Mouse (Mus musculus) CD4-positive, CD25-positive, alpha-beta regulatory T cell (primary cell): ENCODE measurements around the gene Slc3a2. TPM values are rescaled to one million over a fixed set of nuclear protein-coding genes. Genes with fewer than 3 reads are reported as not detected.

ENCODE experiments used
- polyA plus RNA-seq: library from polyadenylated mRNA; unstranded; fragments of 100-300 nt; shearing (Covaris generic); gene quantifications from one replicate; pipeline ENCODE4 v1.2.1, GENCODE M21; 2017

Gene Slc3a2
- 136 TPM for polyA plus RNA-seq

GRCm38 (mm10) chr19:8722907-8723573 is at the start of gene Slc3a2:
Gene Slc3a2 (minus strand): TSS chr19:8723369.

GRCm38 (mm10) chr19:8770567-8771270 is 47.5 kb upstream of the Slc3a2 start, which contains the start of gene Tmem223:
Gene Tmem223 (plus strand): TSS chr19:8770996.

GRCm38 (mm10) chr19:8756635-8757387 is 33.6 kb upstream of the Slc3a2 start, which contains the start of gene Nxf1:
Gene Nxf1 (plus strand): TSS chr19:8757073.

GRCm38 (mm10) chr19:8741243-8741869 is 18.2 kb upstream of the Slc3a2 start, which contains the start of gene Stx5a:
Gene Stx5a (plus strand): TSS chr19:8741413.

GRCm38 (mm10) chr19:8740603-8741002 is 17.4 kb upstream of the Slc3a2 start, which contains the start of gene 1700092M07Rik:
Gene 1700092M07Rik (plus strand): TSS chr19:8740718.

GRCm38 (mm10) chr19:8735389-8736159 is 12.4 kb upstream of the Slc3a2 start, which contains the start of gene Wdr74:
Gene Wdr74 (plus strand): TSS chr19:8735827.

GRCm38 (mm10) chr19:8663360-8663839 is 59.8 kb downstream of the Slc3a2 start, which contains the start of gene Chrm1:
Gene Chrm1 (plus strand): TSS chr19:8663789.

Other genes with a start within 250 kb of the Slc3a2 start
- gene Slc22a8, start 132.1 kb downstream of the Slc3a2 start, polyA plus RNA-seq = not detected
- gene Slc22a6, start 105.3 kb downstream of the Slc3a2 start, polyA plus RNA-seq = not detected
- not detected for gene Chrm1, start 59.6 kb downstream of the Slc3a2 start, polyA plus RNA-seq
- 83.3 TPM for gene Wdr74, start 12.5 kb upstream of the Slc3a2 start, polyA plus RNA-seq
- gene 1700092M07Rik, start 17.3 kb upstream of the Slc3a2 start, polyA plus RNA-seq = 1.5 TPM
- gene Stx5a, start 18.0 kb upstream of the Slc3a2 start, polyA plus RNA-seq = 164 TPM
- gene Nxf1, start 33.7 kb upstream of the Slc3a2 start, polyA plus RNA-seq = 263 TPM
- 104 TPM for gene Tmem223, start 47.6 kb upstream of the Slc3a2 start, polyA plus RNA-seq
- 161 TPM for gene Tmem179b, start 51.1 kb upstream of the Slc3a2 start, polyA plus RNA-seq
- 18.0 TPM for gene Taf6l, start 63.0 kb upstream of the Slc3a2 start, polyA plus RNA-seq
- 150 TPM for gene Polr2g, start 75.2 kb upstream of the Slc3a2 start, polyA plus RNA-seq
- gene Zbtb3, start 79.2 kb upstream of the Slc3a2 start, polyA plus RNA-seq = 1.6 TPM
- gene Ttc9c, start 96.0 kb upstream of the Slc3a2 start, polyA plus RNA-seq = 39.7 TPM
- gene Hnrnpul2, start 96.6 kb upstream of the Slc3a2 start, polyA plus RNA-seq = 13.3 TPM
- gene AC129217.1, start 106.4 kb upstream of the Slc3a2 start, polyA plus RNA-seq = 1.7 TPM
- 86.8 TPM for gene Bscl2, start 114.1 kb upstream of the Slc3a2 start, polyA plus RNA-seq
- 0.13 TPM for gene Gng3, start 115.8 kb upstream of the Slc3a2 start, polyA plus RNA-seq
- 0.12 TPM for gene Lrrn4cl, start 127.4 kb upstream of the Slc3a2 start, polyA plus RNA-seq
- gene Ubxn1, start 148.1 kb upstream of the Slc3a2 start, polyA plus RNA-seq = 169 TPM
- gene Uqcc3, start 157.6 kb upstream of the Slc3a2 start, polyA plus RNA-seq = 77.7 TPM
- 85.0 TPM for gene Lbhd1, start 160.4 kb upstream of the Slc3a2 start, polyA plus RNA-seq
- gene Gm49403, start 160.6 kb upstream of the Slc3a2 start, polyA plus RNA-seq = not detected
- gene 1810009A15Rik, start 165.5 kb upstream of the Slc3a2 start, polyA plus RNA-seq = 54.2 TPM
- not detected for gene Gm49416, start 165.6 kb upstream of the Slc3a2 start, polyA plus RNA-seq
- 36.7 TPM for gene Ints5, start 169.6 kb upstream of the Slc3a2 start, polyA plus RNA-seq
- gene Ganab, start 174.7 kb upstream of the Slc3a2 start, polyA plus RNA-seq = 119 TPM
- 57.2 TPM for gene B3gat3, start 197.0 kb upstream of the Slc3a2 start, polyA plus RNA-seq
- 7.8 TPM for gene Rom1, start 206.0 kb upstream of the Slc3a2 start, polyA plus RNA-seq
- 86.7 TPM for gene Eml3, start 206.2 kb upstream of the Slc3a2 start, polyA plus RNA-seq
- gene Mta2, start 218.5 kb upstream of the Slc3a2 start, polyA plus RNA-seq = 250 TPM
- 38.1 TPM for gene Tut1, start 230.5 kb upstream of the Slc3a2 start, polyA plus RNA-seq
- 294 TPM for gene Eef1g, start 243.7 kb upstream of the Slc3a2 start, polyA plus RNA-seq